Mouse (Mus musculus) brain, adult 2 months (tissue): ENCODE measurements around the gene Ppp4r3b.

Experiments used
- DNase-seq: peaks from one replicate; pipeline ENCODE4 v3.0.0; 2011; ENCODE audit warnings: low read depth, low spot score

The Ppp4r3b gene

DNA sequence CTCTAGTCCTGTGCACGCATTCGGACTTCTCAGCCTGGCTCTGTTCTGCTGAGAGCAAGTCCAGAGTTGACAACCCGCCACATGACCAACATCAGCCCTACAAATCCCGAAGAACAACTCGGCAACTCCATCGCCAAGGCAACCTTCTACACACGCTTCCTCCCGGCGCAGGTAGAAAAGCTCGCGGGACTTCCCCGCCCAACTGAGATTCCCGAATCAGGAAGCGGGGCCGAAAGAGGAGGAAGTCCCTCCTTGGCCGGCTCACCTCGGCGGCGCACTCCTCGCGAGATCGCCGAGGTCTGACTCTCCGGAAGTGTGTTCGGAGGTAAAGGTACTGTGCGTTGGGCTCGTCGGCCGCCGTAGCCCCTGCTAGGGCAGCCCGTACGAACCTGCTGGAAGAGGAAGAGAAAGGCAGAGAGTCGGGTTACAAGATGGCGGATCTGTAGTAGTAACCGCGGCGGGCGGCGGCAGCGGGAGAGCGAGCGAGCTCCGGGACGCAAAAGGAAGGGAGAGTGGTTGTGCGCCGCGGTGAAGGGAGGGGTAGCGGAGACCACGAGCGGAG, at the start of gene Ppp4r3b:
Ppp4r3b (plus strand) TSS at position 328 of the 562 bp plus-strand sequence.
- DNase-seq: peak; percentile 99

DNA sequence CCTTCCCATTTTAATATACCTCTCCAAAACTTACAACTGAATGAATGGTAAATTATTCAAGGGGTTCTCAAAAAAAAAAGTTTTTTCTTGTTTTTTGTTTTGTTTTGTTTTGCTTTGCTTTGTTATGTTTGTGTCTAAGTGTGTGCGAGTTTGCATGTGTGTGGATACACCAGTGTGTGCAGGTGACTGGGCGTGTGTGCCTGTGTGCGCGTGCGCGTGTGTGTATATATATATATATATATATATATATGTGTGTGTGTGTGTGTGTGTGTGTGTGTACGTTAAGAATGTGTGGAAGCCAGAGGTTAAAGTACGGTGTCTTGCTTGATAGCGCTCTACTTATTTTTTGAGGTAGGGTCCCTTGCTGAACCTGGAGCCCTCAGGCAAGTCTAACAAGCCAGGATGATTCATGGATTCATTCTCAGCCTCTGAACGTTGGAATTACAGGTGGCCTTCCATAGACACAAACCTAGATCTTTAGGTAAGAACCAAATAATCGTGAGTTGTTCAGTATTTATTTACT, 42.8 kb upstream of the Ppp4r3b start:
- DNase-seq: peak; percentile 30

DNA sequence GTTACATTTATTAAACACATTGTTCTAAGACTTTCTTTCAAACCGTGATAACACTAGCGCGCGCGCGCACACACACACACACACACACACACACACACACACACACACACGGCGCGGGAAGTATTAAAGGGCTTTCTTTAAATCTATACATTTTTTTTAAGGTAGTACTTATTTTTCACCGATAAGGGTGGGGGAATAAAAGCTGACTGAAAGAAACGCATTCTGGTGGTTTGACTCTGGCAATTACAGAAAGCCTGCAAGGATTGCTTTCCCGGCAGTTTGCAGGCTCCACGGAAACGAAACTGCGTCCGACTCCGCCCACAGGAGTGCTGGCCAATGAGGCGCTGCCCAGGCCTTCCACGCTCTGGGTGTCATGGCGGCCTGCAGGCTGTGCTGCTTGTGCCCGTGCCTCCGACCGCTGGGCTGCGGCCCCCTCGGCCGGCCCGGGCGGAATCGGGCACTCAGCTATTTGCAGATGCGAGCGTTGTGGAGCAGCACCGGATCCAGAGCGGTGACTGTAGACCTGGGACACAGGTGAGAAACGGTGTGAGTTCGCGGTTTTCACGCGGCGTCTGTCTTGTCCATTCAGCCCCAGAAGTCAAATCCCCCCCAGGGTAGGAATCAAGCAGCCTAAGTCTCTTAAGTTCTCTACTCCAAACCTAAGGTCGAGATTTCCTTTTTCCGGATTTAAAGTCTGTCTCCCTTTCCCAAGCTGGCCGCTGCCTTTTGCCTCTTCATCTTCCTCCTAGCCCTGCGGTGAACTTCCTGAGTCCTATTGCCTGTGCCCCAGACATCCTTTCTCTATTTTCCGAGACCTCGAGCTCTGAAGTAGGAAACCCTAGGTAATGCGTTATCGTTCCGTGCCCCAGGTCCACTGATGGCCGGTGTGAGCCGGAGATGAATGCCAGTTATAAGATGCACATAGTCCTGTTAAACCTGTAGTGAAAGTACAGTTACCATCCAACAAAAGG, 42.0 kb upstream of the Ppp4r3b start, which contains the start of gene Pnpt1:
Pnpt1 (plus strand) TSS at position 360 of the 971 bp plus-strand sequence.
- peak; percentile 98 for DNase-seq

DNA sequence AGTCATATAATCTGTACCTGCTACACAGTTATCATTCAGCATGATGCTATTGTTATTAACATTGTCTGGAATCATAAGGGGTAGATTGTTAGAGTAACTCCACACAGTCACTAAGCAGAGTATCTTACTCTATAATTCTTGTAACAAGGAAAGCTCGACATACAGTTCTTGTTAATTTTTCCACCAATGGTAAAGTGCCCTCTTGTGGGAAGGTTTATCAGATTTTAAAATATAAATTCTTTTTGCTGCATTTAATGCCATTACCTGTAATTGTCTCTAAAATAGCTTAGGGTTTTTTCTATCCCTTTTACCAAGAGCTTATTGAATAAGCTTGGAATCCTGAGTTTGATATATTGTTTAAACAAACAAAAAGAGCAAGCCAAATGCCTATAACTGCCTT, 32.0 kb upstream of the Ppp4r3b start:
- DNase-seq: no peak

DNA sequence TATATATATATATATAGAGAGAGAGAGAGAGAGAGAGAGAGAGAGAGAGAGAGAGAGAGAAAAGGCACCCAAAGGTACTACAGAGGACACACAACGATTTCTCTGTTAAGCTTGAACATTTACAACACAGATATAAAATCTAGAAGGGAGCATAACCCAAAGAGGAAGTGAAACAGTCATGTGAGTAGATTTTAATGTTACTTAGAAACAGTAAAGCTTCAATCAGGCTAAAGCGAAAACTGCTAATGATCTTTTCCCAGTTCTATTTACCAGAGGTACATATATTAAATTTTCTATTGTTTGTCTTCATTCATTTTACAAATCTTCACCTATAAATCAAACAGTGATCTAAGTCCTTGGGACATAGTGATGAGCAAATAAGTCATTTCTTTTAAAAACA, 23.8 kb upstream of the Ppp4r3b start:
- DNase-seq: no peak

DNA sequence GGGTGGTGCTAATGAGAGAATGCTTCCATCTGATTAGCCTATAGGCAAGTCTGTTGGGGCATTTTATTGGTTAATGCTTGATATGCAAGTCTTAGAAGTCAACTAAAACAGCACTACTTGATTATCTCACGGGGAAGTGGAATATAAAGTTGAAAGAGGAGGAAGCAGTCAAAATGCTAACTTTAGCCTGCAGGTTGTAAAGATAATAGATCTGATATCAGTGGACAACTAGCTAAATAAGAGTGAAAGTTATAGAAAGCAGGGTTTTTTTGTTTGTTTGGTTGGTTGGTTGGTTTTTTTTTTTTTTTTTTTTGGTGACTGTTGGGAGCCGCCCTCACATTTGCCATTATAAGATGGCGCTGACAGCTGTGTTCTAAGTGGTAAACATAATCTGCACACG, 9.1 kb upstream of the Ppp4r3b start:
- no peak for DNase-seq

DNA sequence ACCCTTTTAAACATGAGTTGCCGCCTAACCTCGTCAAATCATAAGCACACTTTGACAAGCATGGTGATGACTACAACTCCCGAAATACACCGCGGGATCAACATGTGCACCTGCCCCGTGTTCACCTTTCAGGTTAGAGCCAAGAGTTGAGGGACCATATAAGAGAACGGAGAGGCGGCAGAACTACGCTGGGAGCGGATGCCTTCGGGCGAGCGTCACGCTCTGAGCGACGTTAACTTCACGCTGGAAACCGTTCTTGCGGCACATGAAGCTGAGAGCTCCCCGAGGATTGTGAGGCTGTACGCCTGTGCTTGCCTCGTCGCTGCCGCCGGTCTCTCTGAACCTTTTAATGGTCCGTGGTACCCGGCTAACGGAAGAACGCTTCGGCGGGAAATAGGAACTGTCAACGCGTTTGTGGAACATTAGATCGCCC, 715 bp upstream of the Ppp4r3b start:
- DNase-seq: peak; percentile 91

DNA sequence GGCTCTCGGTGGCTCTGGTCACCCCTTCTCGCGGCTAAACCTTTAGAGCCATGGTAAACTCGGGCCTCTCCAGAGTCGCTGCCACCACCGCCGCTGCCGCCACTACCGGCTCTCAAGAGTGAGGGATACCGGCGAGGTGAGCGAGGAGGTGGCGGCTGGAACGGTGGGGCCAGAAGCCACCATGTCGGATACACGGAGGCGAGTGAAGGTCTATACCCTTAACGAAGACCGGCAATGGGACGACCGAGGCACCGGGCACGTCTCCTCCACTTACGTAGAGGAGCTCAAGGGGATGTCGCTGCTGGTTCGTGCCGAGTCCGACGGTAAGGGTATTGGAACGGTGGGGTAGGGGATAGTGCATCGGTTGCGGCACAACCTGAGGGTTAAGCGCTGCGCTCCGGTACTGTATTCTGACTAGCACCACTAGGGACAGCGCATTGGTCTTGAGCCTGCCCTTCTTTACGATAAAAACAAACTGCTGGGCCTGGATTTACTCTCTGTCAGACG, 488 bp downstream of the Ppp4r3b start:
- peak; percentile 75 for DNase-seq

DNA sequence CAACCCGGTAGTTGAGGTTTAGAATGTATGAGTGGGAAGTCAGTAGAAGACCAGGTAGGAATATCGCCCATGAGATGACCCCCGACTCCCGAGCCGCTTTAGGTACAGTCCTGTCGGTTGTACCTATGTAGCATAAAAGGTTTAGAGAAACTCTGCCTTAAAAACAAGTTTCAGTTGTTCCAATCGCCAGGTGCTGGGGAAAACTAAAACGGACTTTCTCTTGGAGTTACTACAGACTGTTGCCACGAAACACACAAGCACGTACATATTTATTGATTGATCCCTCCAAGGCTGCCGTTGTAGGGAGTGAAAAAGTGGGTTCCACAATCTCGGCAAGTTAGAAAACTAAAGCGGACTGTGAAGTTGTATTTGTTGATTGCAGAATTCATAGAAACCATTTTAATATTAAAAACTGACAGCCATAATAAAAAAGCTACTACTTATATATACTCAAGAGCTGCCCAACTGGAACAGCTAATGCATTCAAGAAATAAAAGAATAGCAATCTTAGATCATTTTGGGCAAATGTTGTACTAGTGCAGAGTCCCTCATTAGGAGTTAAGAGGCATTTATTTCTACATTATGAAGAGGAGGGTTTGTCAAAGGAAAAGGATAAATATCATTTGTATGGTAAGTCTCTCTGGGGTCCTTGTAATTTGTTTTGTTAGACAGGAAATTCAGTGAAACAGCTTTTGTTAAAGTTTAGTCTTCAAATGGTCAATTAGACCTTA, 1.2 kb downstream of the Ppp4r3b start:
- no peak for DNase-seq

DNA sequence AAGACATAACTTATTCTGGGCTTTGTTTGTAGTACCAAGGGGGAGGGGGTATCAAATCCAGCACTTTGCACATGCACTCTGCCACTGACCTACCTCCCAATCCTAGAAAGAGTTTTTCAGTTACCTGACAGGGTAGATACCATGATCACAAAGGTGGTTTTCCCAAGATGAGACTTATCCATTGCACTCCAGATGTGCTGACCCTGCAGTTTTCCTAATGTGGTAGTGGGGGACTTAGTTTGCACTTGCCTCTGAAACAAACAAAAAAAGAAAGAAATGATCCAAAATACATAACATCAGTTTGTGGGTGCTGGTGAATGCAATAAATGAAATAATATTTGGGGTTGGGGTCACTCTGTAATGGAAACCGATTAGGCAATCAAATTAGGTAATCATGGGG, 6.6 kb downstream of the Ppp4r3b start:
- DNase-seq: no peak

DNA sequence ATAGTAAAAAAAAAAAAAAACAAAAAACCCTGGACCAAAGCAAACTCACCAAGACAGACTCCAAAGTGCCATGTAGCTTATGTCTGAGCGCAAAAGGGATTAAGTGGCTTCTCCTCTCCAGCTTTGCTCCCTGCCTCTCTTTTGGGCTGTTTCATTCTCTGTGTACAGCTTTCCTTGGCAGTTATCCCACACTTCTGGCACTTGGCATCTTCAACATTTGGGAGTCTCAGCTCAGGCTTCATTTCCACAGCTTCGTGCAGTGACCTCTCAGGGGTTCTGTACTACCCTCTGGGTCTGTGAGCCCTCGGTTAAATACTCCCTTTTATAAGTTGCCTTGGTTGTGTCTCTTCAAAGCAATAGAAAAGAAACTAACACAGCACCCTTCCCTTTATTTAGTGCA, 8.0 kb downstream of the Ppp4r3b start:
- DNase-seq: peak; percentile 84

DNA sequence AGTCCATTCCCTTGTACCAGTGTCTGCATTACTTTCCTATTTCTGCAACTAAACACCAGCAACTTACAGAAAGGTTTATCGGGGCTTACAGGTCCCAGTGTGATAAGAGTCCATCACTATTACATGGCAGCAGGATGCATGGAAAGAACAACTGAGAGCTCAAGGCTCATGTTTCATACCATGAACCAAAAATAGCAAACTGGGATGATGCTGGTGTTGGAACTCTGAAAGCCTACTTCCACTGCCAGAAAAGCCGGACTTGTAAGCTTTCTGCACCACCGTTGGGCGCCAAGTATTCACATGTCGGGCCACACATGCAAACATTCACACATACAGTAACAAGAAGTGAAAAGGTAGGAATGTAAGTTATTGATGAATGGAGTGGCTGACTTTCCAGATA, 9.1 kb downstream of the Ppp4r3b start:
- DNase-seq: no peak

DNA sequence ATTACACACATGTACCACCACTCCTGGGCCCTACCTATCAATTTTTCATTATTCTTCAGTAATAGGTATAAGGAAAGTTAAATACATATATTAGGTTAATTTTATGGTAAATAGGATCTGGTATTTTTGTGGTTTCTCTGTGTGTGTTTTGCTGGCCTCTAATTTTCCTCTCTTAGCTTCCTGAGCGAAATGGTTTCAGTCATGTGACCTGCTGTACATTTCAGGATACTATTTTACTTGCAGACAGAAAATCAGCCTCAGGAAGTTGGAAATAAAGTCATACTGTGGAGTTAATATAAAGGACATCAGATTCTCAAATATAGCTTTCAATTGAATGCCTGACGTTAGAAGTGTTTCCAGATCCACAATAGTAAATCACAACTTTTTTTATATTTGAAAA, 16.3 kb downstream of the Ppp4r3b start:
- DNase-seq: no peak

DNA sequence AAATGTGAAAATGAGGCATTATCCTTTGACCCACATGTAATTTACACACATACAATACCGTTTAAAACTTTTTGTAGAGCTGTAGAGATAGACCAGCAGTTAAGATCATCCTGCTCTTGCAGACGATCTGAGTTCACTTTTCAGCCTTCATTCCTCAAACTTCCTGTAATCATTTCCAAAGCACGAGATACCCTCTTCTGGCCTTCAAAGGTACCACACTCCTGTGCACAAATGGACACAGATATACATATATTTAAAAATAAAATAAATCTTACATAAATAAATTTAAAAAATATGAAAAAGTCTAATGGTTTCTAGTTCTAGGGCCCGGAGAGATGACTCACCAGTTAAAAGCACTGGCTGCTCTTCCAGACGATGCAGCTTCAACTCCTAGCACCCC, 31.0 kb downstream of the Ppp4r3b start:
- DNase-seq: no peak

DNA sequence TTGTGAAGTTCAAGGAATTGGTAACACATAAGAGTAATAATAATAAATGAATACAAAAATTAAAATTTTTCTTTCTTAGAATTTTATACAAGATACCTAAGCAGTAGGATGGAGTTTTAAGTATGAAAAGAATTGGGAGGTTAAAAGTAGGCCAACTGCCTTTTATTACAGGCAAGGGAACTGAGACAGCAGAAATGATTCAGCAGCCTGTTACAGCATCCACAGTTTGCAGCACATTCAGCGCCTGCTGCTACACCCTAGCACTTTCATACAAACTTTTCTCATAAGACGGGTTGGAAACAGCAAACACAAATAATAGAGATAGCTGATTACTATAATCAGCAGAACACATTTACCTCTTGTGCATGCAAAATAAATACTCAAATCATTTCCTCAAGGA, 37.1 kb downstream of the Ppp4r3b start:
- peak; percentile 45 for DNase-seq

DNA sequence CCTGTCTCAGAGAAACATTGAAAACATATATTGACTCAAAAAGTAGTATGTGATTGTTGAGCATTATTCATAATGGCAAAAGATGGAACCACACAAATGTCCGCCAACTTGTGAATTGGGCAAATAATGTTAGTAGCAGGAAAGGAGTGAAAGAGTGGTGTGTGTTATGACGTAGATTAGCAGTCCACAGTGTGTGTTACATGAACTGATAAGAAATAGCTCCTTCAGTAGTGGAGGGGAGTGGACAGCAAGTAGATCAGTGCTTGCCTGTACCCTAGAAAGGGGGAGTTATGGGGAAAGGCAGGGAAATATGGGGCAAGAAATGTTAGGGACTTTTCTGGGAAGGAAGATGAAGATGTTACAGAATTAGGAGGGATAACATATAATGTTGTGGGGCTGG, 43.5 kb downstream of the Ppp4r3b start:
- no peak for DNase-seq

DNA sequence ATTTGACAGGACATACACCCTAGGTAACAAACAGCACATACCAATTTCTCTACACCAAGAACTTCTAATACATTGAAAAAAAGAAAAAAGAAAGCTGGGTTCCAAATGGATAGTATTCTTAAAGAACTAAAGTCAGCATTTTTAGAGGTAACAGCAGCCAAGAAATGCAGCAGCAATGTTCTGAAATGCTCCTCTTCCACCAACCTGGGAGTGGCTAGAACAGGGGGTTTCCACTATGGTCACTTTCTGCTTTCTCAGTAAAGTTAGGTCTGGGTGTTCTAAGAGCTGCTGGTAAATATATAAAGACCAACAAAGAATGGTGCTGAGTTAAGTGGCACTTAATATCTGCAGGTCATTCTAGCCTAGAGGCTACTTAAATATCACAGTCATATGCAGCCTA, 46.4 kb downstream of the Ppp4r3b start:
- DNase-seq: no peak

DNA sequence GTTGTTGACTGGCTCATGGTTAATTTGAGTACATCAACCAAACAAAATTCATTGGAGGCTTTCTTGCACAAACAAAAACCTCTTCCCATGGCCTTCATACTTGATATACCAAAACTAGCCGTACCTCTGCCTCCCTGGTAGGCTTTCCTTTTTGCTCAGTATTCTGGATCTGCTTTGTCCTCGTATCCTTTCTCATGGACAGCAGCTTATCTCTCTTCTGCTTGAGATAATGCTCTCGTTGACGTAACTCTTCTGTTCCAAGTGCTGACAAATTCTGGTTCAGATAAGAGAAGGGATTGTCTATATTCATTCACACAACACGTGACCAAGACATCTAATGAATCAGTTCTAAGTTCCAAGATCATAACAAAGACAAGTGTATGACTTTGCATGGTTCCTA, 49.6 kb downstream of the Ppp4r3b start:
- no peak for DNase-seq

DNA sequence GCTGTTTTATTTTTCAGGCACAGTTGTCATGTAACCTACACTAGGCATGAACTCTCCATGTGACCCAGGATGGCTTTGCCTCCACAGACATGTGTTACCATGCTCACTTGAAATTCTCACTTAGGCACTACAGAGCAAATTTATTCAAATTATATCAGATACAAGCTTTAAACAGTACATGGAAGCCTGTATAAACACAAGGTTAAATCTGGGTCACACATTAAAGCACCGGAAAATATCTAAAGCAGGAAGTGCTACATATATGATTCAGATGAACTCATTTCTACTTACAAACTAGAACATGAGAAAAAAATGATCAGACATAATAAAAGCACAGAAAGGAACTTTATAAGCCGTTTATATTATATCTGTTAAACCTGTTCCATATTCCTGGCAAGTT, 52.1 kb downstream of the Ppp4r3b start:
- no peak for DNase-seq

DNA sequence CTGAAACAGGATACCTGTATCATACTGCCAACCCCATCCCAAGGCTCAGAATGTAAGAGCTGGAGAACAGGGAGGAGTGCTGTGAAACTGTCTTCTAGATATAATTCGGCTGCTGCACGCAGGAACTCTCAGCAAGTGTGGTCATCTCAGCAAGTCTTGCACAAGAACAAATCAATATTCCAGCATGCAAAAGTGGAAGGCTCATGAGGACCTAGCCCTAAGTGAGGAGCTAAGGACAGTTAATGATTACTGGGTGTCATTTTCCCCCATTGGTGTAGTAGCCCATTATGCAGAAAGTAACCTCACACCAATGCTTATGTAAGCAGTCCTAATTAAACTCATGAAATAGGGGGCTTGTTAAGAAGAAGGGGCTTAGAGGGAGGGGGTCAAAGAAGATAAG, 56.3 kb downstream of the Ppp4r3b start:
- no peak for DNase-seq

DNA sequence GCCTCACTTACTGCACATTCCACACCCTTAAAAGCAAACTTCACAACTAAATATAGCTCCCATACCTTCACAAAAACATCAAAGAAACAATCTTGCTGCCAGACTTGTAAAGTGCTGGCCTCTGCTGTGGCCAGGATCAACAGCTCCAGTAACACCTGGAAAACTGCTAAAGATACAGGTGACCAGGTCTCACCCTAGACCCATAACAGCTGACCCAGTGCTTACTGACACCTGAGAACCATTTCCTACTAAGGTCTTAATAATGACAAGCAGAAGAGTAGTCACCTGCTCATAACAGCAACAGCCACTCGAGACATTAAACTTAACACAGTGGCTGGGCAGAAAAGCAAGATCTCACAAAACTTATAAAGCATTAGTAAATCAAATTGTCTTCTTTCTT, 60.9 kb downstream of the Ppp4r3b start:
- no peak for DNase-seq

DNA sequence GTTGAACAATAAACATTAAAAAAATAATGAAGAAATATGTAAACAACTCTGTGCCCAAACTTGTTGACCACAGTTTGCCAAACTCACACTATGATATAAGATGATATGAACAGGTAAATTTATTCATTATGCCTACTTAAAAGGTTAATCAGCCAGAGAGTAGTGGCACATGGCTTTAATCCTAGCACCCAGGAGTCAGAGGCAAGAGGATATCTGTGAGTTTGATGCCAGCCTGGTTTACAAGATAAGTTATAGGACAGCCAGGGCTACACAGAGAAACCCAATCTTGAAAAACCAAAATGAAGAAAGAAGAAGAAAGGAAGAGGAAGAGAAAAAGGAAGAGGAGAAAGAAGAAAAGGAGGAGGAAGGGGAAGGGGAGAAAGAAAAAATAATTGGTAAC, 64.7 kb downstream of the Ppp4r3b start:
- no peak for DNase-seq
